Mouse (Mus musculus) forelimb bud, embryonic 11.5 days (tissue): ENCODE measurements around the gene Atf5.

Source experiments
- DNase-seq: peaks from one replicate; pipeline ENCODE4 v3.0.0-alpha.2; 2012; ENCODE audit warnings: low read depth, low spot score

The Atf5 gene

GRCm38 (mm10) chr7:44770046-44770578 lies 46.3 kb downstream of the Atf5 start:
- DNase-seq = peak; percentile 92

DNA sequence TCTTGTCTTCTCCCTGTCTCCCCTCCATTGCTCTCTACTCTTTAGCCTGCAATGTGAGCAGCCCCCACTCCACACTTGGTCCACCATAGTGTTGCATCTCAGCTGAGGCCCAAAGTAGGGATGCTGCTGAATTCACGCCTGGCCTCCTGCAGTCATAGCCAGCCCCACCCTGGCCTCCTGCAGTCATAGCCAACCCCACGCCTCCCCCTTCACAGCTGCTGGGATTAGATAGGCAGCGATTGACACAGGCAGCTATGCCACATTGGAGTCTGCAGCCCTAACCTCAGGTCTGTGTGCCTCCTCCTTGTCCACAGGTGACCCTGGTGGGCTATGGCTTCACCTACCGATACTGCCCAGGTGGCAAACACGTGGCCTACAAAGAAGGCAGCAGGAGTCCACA lies 48.3 kb downstream of the Atf5 start:
- no peak for DNase-seq
